Mouse (Mus musculus) layer of hippocampus, adult 11-12 months (tissue): ENCODE data around the gene Dnmt3l.
A peak's percentile ranks its signal among the peaks of the same experiment; 100 is the strongest.

Experiments
- DNase-seq: peaks from one replicate; pipeline ENCODE4 v3.0.0; 2022; ENCODE audit warnings: low spot score

Gene Dnmt3l

DNA sequence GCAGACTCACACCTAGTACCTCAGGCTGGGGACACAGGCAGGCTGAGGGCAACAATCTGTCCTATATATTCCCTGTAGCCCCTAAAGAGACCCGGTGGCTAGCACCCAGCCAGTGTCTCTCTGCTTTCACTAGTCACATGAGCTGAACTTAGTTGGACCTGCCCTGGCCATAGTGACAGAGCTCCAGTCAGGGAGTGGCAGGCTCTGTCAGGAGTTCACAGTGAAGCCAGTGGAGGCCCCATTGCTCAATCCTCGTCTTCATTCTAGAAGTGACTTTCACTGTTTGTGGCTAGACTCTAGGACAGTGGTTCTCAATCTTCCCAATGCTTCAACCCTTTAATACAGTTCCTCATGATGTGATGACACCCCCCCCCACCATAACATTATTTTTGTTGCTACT is 9.8 kb upstream of the Dnmt3l start:
- no peak for DNase-seq

- DNase-seq: no peak
These were observed 4.6 kb upstream of the Dnmt3l start for GRCm38 (mm10) chr10:78037139-78037538.

DNA sequence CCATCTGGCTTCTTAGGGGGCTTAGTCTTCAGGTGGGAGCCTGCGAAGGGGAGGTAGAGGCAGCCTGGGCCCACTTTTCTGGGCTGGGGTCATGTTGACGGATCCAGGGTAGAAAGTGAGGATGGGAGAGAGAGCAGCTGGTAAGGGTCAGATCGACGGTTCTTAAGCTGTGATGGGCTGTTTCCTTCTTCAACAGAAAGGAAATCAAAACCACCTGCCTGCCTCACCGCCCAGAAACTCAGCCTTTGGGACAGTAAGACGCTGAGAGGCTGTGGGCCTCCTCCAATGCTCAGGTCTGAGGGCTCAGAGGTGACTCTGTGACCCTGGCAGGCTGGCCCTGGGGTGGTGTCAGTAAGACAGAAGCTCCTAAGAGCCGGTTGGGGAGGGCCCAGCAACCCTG is 349 bp downstream of the Dnmt3l start:
- DNase-seq: no peak

- DNase-seq: peak; percentile 61
These were observed 1.1 kb downstream of the Dnmt3l start for GRCm38 (mm10) chr10:78042697-78043405.

GRCm38 (mm10) chr10:78043406-78043836 is 1.7 kb downstream of the Dnmt3l start, which contains the start of gene Aire:
Gene Aire (minus strand): TSS chr10:78043610.
- DNase-seq: peak; percentile 70

- DNase-seq: no peak
These were observed 2.8 kb downstream of the Dnmt3l start for GRCm38 (mm10) chr10:78044531-78044930.

DNA sequence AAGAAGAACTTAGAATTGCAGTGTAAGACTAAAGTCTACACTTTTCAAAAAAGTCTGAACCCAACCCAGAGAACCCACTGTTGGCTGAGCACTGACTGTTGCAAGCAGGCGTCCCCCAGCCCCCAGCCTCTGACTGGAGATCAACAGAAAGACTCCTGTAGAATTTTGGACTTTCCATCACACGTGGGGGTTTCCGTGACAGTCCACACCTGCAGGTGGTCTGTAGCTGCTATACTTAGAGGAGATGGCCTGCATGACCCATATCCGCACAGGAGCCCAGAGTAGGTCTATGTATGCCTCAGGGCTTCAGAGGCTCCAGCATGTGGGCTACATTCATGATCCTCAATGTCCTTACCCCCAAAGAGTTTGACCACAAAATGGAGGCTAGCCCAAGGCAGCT is 4.6 kb downstream of the Dnmt3l start:
- no peak for DNase-seq

DNA sequence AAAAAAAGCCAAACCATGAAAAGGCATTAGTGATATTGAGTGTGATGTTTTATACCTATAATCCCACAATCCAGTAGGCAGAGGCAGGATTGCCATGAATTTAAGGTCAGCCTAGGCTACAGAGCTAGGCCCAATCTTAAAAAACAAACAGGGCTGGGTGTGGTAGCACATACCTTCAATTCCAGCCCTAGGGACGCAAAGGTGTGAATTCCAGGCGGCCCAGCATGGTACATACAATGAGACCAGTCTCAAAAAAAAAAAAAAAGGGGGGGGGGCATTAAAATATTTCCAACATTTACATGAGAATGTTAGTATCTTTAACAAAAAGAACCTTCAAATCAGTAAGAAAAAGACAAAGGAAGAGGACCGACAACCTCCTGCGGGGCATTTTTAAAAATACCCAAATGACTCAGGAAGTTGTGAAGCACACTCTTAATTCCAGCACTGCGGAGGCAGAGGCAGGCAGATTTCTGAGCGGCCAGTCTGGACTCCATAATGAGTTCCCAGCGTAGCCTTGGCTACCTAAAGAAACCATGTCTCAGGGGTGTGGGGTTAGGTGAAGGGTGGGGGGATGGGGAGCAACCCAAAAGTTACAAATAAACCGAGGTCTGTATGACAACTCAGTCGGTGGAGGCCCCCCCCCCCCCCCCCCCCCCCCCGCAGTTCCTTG is 6.4 kb downstream of the Dnmt3l start:
- DNase-seq: no peak

DNA sequence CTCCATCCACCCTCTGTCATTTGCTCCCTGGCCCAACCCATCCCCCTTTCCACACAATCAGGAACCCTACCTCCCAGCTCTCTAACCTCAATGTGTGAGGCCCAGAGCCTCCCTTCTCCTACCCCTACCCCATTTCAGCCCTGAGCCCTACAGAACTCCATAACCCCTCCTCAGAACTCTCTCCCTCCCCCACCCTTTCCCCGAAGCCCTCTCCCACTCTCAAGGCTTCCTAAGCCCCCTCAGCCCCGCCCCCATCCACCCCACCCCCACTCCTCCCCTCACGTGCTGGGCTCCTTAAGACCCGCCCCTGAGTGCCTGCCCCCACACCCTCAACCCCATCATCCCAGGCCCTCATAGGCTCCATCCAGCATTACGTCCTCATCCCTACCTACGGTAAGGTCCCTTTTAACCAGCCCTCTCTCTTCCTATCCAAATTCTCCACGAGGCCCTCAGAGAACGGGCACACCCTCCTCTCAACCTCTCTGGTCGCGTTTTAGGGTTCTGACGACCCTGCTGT is 7.8 kb downstream of the Dnmt3l start:
- DNase-seq: no peak

DNA sequence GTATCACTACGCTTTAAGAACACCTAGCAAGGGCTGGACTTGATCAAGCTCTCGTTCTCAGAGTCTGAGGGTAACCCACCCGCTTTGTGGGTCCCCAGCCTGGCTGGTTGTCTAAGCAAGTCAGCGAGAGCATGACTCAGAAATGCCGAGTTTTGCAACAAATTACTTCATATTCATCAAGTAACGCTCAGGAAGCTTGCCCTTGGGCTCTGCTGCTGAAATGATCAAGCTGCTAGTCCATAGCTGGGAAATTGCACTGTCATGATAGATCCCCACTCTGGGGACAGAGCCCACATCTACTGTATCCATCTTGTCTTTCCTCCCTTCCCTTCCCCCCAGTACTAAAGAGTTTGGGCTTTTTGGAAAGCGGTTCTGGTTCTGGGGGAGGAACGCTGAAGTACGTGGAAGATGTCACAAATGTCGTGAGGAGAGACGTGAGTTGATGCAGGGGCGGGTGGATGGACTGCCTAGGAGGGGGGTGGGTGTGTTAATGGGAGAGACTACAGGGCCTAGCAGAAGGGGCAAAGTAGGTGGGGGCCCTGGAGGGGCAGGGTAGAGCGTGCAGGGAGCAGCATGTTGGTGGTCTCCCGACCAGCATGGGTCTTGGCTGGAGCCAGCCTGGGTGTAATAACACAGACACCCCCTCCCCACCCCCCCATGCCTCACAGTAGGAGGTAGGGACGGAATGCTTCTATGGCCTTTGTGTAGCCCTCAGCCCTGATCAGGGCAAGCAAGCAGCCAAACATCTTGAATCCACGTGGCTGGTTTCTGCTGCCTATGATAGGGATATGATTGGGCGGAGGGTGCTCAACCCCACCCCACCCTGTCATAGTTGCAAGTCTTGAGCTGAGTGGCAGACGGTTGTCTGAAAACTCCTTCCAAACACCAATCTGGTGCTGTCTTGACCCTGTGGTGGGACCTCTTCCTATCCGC is 13.2 kb downstream of the Dnmt3l start:
- no peak for DNase-seq

GRCm38 (mm10) chr10:78057056-78057455 is 15.3 kb downstream of the Dnmt3l start:
- no peak for DNase-seq

- DNase-seq: no peak
These were observed 21.4 kb downstream of the Dnmt3l start for GRCm38 (mm10) chr10:78063122-78063521.

- no peak for DNase-seq
These were observed 25.5 kb downstream of the Dnmt3l start for GRCm38 (mm10) chr10:78067226-78067625.

- DNase-seq: no peak
These were observed 26.8 kb downstream of the Dnmt3l start for GRCm38 (mm10) chr10:78068541-78068940.

- DNase-seq: peak; percentile 49
These were observed 27.6 kb downstream of the Dnmt3l start, which contains the start of gene Icosl for GRCm38 (mm10) chr10:78069101-78070011. Gene Icosl (plus strand): TSS chr10:78069302.

- no peak for DNase-seq
These were observed 32.4 kb downstream of the Dnmt3l start for GRCm38 (mm10) chr10:78074151-78074550.

GRCm38 (mm10) chr10:78074977-78075376 is 33.2 kb downstream of the Dnmt3l start:
- DNase-seq: no peak

DNA sequence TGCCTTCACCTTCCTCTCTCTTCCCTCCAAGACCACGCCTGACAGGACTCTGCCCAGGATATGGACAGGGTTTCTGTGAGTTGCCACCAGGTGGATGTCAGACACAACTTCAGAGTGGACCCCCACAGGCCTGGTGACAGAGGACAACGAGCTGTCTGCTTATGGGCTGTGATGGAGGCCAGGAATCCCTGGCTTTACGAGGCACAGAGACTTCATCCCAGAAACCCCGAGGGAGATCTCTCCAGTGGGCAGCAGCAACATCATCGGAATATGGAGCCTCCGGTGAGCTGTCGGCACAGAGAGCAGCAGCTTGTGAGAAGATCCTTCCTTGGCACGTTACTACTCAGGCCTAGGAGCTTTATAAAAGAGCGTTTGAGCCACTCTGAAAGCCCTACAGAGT is 36.1 kb downstream of the Dnmt3l start:
- no peak for DNase-seq

DNA sequence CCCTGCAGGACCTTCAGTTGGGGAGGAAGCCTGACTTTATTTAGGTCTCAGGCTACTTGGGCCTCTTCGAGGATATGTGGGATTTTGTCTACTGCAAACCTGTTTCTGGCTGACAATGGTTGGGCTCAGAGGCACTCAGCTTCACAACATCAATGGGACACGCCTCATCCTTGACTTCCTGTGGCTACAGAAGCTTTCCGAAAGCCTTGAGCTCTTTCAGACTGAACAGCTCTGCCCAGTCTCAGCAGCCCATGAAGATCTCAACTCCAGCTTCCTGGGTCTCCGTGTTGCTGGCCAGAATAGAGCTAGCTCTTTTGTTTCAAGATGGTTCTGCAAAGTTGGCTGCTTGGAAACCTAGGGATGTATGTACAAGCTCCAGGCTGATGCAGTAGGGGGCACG is 36.5 kb downstream of the Dnmt3l start:
- no peak for DNase-seq

DNA sequence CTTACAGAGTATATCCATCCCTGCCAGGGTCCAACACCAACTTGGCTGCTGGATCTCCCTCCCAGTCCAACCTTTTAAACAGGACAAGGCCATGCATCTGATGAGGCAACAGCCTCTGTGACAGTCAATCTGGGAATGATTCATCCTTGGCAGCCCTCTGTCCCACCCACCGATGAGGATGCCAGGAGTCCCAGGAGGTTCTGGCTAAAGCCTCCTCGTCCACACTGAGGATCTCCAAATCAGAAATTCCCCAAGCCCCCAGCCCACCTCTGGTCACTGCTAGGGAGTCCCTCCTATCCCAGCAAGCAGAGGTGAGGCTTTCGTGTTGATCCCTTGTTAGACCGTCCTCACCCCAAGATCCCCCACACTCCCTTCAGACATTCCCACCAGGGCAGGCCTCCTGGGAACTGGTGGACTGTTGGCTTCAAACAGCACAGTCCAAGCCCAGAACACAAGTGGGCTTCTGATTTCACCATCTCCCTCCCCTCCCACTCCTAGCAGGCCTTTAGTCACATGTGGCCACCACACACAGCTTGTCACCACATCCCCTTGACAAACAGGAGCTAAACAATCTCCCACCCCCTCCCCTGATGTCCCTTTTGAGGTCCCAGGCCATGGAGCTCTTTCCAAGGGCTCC is 38.3 kb downstream of the Dnmt3l start:
- no peak for DNase-seq

DNA sequence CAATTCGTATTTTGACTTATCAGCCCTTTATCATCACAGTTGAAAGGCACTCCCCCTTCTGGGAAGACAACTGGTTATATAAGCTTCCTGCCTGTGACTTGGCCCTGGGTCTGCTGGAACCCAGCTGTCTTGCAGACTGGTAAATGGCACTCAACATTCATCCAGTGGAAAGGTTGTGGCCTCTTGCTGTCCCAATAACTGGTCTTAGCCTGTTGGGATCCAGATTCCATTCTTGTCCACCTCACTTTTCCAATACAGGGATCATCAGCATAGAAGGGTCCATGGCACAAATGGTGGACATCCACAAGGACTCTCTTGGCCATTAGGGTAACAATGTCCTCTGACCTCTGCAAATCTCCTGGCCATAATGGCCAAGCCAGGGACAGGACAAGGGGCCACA is 42.3 kb downstream of the Dnmt3l start:
- DNase-seq: no peak
